34 mouse cellular contexts compared by ENCODE assay signal in the genomic region with DNA sequence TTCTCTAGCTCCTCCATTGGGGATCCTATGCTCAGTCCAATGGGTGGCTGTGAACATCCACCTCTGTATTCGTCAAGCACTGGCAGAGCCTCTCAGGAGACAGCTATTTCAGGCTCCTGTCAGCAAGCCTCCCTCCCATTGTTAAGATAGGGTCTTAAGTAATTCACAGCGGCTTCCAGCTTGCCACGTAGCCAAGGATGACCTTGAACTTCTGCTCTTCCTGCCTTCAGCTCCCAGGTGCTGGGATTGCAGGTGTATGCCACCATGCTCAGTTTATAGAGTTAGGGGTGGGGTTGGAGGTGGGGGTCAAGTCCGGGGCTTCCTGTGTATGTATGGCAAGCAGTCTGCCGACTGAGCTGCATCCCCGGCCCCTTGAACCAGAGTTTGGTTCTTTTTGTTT. TPM values are rescaled to one million over a fixed set of nuclear protein-coding genes. Genes with fewer than 3 reads are reported as not detected.
"Had no signal": no experiment of that assay in that cellular context is flagged by ENCODE, and none has a peak within 500 bp of the region (broad histone marks: within the 10 kb centered on the region; RNA-seq: fewer than 3 reads in every experiment).

No protein-coding gene starts in this region.

- DNase-seq: gastrocnemius, adult 2 months; gastrocnemius, postnatal 10 days; gastrocnemius, postnatal 25 days; heart, adult 18-20 months; heart, postnatal 10 days; heart, postnatal 4 days; kidney, adult 18-20 months; kidney, adult 9 months; kidney, postnatal 10 days; kidney, postnatal 25 days; kidney, postnatal 4 days; liver; liver, embryonic 13.5 days; liver, postnatal 0 days had no signal

- H3K4me3 ChIP-seq: gastrocnemius, adult 2 months; heart, embryonic 12.5 days; hindbrain, embryonic 10.5 days; hindbrain, embryonic 12.5 days; intestine, embryonic 15.5 days; layer of hippocampus, adult 2 months; left cerebral cortex, adult 2 months; limb, embryonic 10.5 days; limb, embryonic 12.5 days; liver, embryonic 13.5 days; liver, embryonic 15.5 days had no signal

- H3K4me1 ChIP-seq: hindbrain, embryonic 10.5 days had no signal

- H3K27ac ChIP-seq: gastrocnemius, adult 2 months; hindbrain, embryonic 10.5 days; hindbrain, embryonic 12.5 days; hindbrain, embryonic 14.5 days; intestine, embryonic 15.5 days; layer of hippocampus, adult 2 months; left cerebral cortex, adult 2 months; limb, embryonic 10.5 days; limb, embryonic 12.5 days; liver, embryonic 13.5 days; liver, embryonic 15.5 days had no signal

- H3K27me3 ChIP-seq: heart, embryonic 12.5 days; hindbrain, embryonic 12.5 days; intestine, embryonic 15.5 days; limb, embryonic 12.5 days; liver, embryonic 13.5 days; liver, embryonic 15.5 days had no signal

- H3K9ac ChIP-seq: heart, embryonic 12.5 days; hindbrain, embryonic 12.5 days; hindbrain, embryonic 14.5 days; intestine, embryonic 15.5 days; limb, embryonic 12.5 days; liver, embryonic 13.5 days; liver, embryonic 15.5 days; liver, postnatal 0 days had no signal

- H3K9me3 ChIP-seq: heart, embryonic 12.5 days; hindbrain, embryonic 10.5 days; hindbrain, embryonic 12.5 days; intestine, embryonic 15.5 days; limb, embryonic 10.5 days; limb, embryonic 12.5 days; liver, embryonic 13.5 days; liver, embryonic 15.5 days had no signal

RNA-seq across cellular contexts. Expression of gene Gm9918, which starts 58.5 kb away (rescaled TPM):
- total RNA-seq: gastrocnemius, adult 2 months; gastrocnemius, postnatal 10 days; gastrocnemius, postnatal 25 days; gastrocnemius, postnatal 4 days; granulocyte monocyte progenitor cell, adult 5-6 weeks; heart, adult 18-20 months; heart, postnatal 10 days; heart, postnatal 25 days; heart, postnatal 4 days; layer of hippocampus, adult 2 months; layer of hippocampus, postnatal 10 days; layer of hippocampus, postnatal 25 days; left cerebral cortex, adult 2 months; left cerebral cortex, postnatal 14 days; left cerebral cortex, postnatal 36 days had no signal
- polyA plus RNA-seq: heart, embryonic 12.5 days; hindbrain, embryonic 14.5 days; inflammation-experienced regulatory T-cells, adult 6 months; intestine, postnatal 0 days; liver, embryonic 11.5 days; liver, embryonic 13.5 days; liver, embryonic 15.5 days; liver, postnatal 0 days had no signal
